Mouse (Mus musculus): ENCODE measurements around the gene Cacna1d. TPM values are rescaled to one million over a fixed set of nuclear protein-coding genes. Genes with fewer than 3 reads are reported as not detected.

Gene Cacna1d
- total RNA-seq, 2 experiments from 2014 or later: 43.1 to 59.1 TPM

GRCm38 (mm10) chr14:30019792-30020575 lies 471.3 kb downstream of the Cacna1d start:
- no peak for DNase-seq (ENCODE audit: low spot score in 2 of 2)
- intact Hi-C loops (cut with DNase I): no loop called here

- no peak for DNase-seq (ENCODE audit: low spot score in 2 of 2)
- intact Hi-C loops (cut with DNase I): no loop called here
Measured at GRCm38 (mm10) chr14:30019375-30019774, 471.9 kb downstream of the Cacna1d start.

- DNase-seq (ENCODE audit: low spot score in 2 of 2): no peak
- intact Hi-C loops (cut with DNase I): no loop called here
Measured at GRCm38 (mm10) chr14:30018846-30019245, 472.4 kb downstream of the Cacna1d start.

- intact Hi-C loops (cut with DNase I): no loop called here
- DNase-seq (ENCODE audit: low spot score in 2 of 2): no peak
Measured at GRCm38 (mm10) chr14:30018463-30018801, 472.8 kb downstream of the Cacna1d start.

GRCm38 (mm10) chr14:30017794-30018462 lies 473.3 kb downstream of the Cacna1d start:
- DNase-seq (ENCODE audit: low spot score in 2 of 2): no peak
- intact Hi-C loops (cut with DNase I): no loop called here

- intact Hi-C loops (cut with DNase I): no loop called here
Measured at GRCm38 (mm10) chr14:30016666-30017065, 474.6 kb downstream of the Cacna1d start.

GRCm38 (mm10) chr14:30015008-30015407 lies 476.2 kb downstream of the Cacna1d start:
- DNase-seq (ENCODE audit: low spot score in 2 of 2): no peak
- intact Hi-C loops (cut with DNase I): loop anchor here (2.0 kb wide), 1 partner anchor 32 kb away; no protein-coding TSS in a partner anchor

More at GRCm38 (mm10) chr14:30016666-30017065, 474.6 kb downstream of the Cacna1d start:
- DNase-seq (ENCODE audit: low spot score in 2 of 2): no peak

- no peak for DNase-seq (ENCODE audit: low spot score in 2 of 2)
- intact Hi-C loops (cut with DNase I): loop anchor here (2.0 kb wide), 1 partner anchor 32 kb away; no protein-coding TSS in a partner anchor
Measured at GRCm38 (mm10) chr14:30014487-30014886, 476.8 kb downstream of the Cacna1d start.

GRCm38 (mm10) chr14:30011886-30012560 lies 479.2 kb downstream of the Cacna1d start:
- peak in 1 of 2 experiments; percentile 35 for DNase-seq (ENCODE audit: low spot score in 2 of 2)
- intact Hi-C loops (cut with DNase I): no loop called here

GRCm38 (mm10) chr14:30009864-30010560 lies 481.2 kb downstream of the Cacna1d start:
- DNase-seq (ENCODE audit: low spot score in 2 of 2): peak in 1 of 2 experiments; percentile 56
- intact Hi-C loops (cut with DNase I): no loop called here

- intact Hi-C loops (cut with DNase I): no loop called here
- no peak for DNase-seq (ENCODE audit: low spot score in 2 of 2)
Measured at GRCm38 (mm10) chr14:30008733-30009575, 482.3 kb downstream of the Cacna1d start, which contains the start of the genes Il17rb and Chdh. Gene Il17rb, minus strand, starts transcription at chr14:30008896. Gene Chdh, plus strand, starts transcription at chr14:30009023.

GRCm38 (mm10) chr14:29999475-29999811 lies 491.8 kb downstream of the Cacna1d start:
- DNase-seq (ENCODE audit: low spot score in 2 of 2): no peak
- intact Hi-C loops (cut with DNase I): no loop called here

GRCm38 (mm10) chr14:29998747-29999474 lies 492.3 kb downstream of the Cacna1d start:
- intact Hi-C loops (cut with DNase I): no loop called here
- peak in 1 of 2 experiments; percentile 56 for DNase-seq (ENCODE audit: low spot score in 2 of 2)

GRCm38 (mm10) chr14:29997345-29997744 lies 493.9 kb downstream of the Cacna1d start:
- intact Hi-C loops (cut with DNase I): no loop called here

GRCm38 (mm10) chr14:29996000-29996751 lies 495.1 kb downstream of the Cacna1d start:
- DNase-seq (ENCODE audit: low spot score in 2 of 2): peak in 1 of 2 experiments; percentile 67
- intact Hi-C loops (cut with DNase I): no loop called here

More at GRCm38 (mm10) chr14:29997345-29997744, 493.9 kb downstream of the Cacna1d start:
- DNase-seq (ENCODE audit: low spot score in 2 of 2): no peak

GRCm38 (mm10) chr14:29994976-29995375 lies 496.3 kb downstream of the Cacna1d start:
- intact Hi-C loops (cut with DNase I): no loop called here
- DNase-seq (ENCODE audit: low spot score in 2 of 2): no peak
